23 mouse cellular contexts compared by ENCODE assay signal in the genomic region with DNA sequence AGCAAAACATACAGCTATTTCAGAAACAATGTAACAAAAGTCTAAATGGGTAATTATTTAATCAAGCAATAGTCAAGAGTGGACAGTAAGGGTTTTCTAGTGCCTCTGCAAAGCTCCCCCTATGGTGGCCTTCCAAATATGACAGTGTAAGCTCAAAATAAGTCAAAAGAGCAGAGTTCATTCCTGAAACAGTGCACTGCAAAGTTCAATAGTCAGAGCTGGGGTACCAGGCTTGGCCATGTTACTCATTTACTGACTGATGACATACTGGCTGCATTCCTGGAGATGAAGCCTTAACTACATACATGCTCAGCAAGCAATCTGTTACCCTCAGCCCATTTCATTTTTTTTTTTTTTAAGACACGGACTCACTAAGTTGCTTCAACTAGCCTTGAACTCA.
DNase-seq lines count a peak whose midpoint lies in the region; ATAC-seq and TF ChIP-seq lines count a peak whose summit lies in the region.
"Had no signal": no experiment of that assay in that cellular context is flagged by ENCODE, and none has a peak within 500 bp of the region (broad histone marks: within the 10 kb centered on the region; RNA-seq: fewer than 3 reads in every experiment).

No protein-coding gene starts in this region.

- H3K9me3 ChIP-seq in intestine, postnatal 0 days (ENCODE audit: control insufficient read depth): no peaks in the 10 kb centered on the region
- H3K9me3 ChIP-seq in kidney, postnatal 0 days (replicated peaks; ENCODE audit: low read length): no peaks in the 10 kb centered on the region
- no peaks in the 10 kb centered on the region for H3K9me3 ChIP-seq in liver, embryonic 13.5 days (replicated peaks)
- H3K9me3 ChIP-seq in midbrain, postnatal 0 days (ENCODE audit: low read length): no peaks in the 10 kb centered on the region
- H3K9me3 ChIP-seq: embryonic facial prominence, embryonic 10.5 days; forebrain, embryonic 12.5 days; hindbrain, embryonic 10.5 days; midbrain, embryonic 15.5 days; neural tube, embryonic 15.5 days had no signal

- peak; percentile 54 for ATAC-seq in Patski
- ATAC-seq in intestine, postnatal 0 days: peak; percentile 45; the same call in 1 of the 2 replicates
- ATAC-seq in kidney, postnatal 0 days (replicated peaks; ENCODE audit: low FRiP score, low read depth): peak; percentile 85
- peak; percentile 70 for ATAC-seq in liver, embryonic 13.5 days (ENCODE audit: low read depth)
- no peak for ATAC-seq in midbrain, postnatal 0 days (ENCODE audit: low FRiP score)
- no peak for ATAC-seq in erythroblast, adult 5-6 weeks (replicated peaks; ENCODE audit: low FRiP score, poor library complexity, severe bottlenecking)
- ATAC-seq: midbrain, embryonic 15.5 days had no signal

- H3K36me3 ChIP-seq in intestine, postnatal 0 days (ENCODE audit: control insufficient read depth, insufficient read depth): peaks cover 32% of the 10 kb centered on the region
- H3K36me3 ChIP-seq in kidney, postnatal 0 days (ENCODE audit: insufficient read depth, low read length): peaks cover 30% of the 10 kb centered on the region
- peaks cover 29% of the 10 kb centered on the region for H3K36me3 ChIP-seq in liver, embryonic 13.5 days
- peaks cover 55% of the 10 kb centered on the region for H3K36me3 ChIP-seq in midbrain, postnatal 0 days (ENCODE audit: insufficient read depth, low read length)

- WGBS in intestine, postnatal 0 days: 43% methylated on average over 1 of the region's 1 CpGs
- WGBS in kidney, postnatal 0 days: 79% methylated on average over 1 of the region's 1 CpGs
- WGBS in liver, embryonic 13.5 days (ENCODE audit: insufficient replicate concordance): 63% methylated on average over 1 of the region's 1 CpGs
- WGBS in midbrain, postnatal 0 days: 80% methylated on average over 1 of the region's 1 CpGs

- in situ Hi-C loops in Patski (cut with MboI; ENCODE audit: low pct_unique_long_range_greater_than_20kb): no loop called here

- no peak for DNase-seq in Patski (ENCODE audit: low read depth, low spot score)
- peak; percentile 22 for DNase-seq in kidney, postnatal 0 days (ENCODE audit: low spot score)
- DNase-seq in liver, embryonic 13.5 days: no peak
- no peak for DNase-seq in midbrain, postnatal 0 days (ENCODE audit: low spot score)
- no peak for DNase-seq in right cerebral cortex, postnatal 14 days
- DNase-seq in thymus, postnatal 36 days: no peak
- DNase-seq: adrenal gland, adult 2 months; B cell, adult 2 months; cerebellum, adult 9-10 months; gastrocnemius, postnatal 14 days; heart, adult 2 months; left cerebral cortex, postnatal 4 days; lung, adult 18-20 months; lung, postnatal 14 days; right cerebral cortex, postnatal 25 days; thymus, adult 18-20 months had no signal

- H3K4me2 ChIP-seq in intestine, postnatal 0 days (replicated peaks; ENCODE audit: low read depth): no peak overlapping the region
- no peak overlapping the region for H3K4me2 ChIP-seq in kidney, postnatal 0 days (ENCODE audit: low read length)
- no peak overlapping the region for H3K4me2 ChIP-seq in liver, embryonic 13.5 days
- H3K4me2 ChIP-seq in midbrain, postnatal 0 days (ENCODE audit: low read depth, low read length, poor library complexity, severe bottlenecking): no peak overlapping the region
- H3K4me2 ChIP-seq: forebrain, embryonic 12.5 days; midbrain, embryonic 15.5 days; neural tube, embryonic 15.5 days had no signal

- POLR2A ChIA-PET in Patski (lab: Charles Lee): no interaction called here

- CTCF ChIA-PET in Patski (lab: Charles Lee): interaction anchor here (0.8 to 1.5 kb wide), 5 partner anchors 17 to 138 kb away, joined by 3 to 4 read pairs (median 3); no protein-coding TSS in a partner anchor

- no peaks in the 10 kb centered on the region for H3K27me3 ChIP-seq in Patski
- H3K27me3 ChIP-seq in intestine, postnatal 0 days (replicated peaks; ENCODE audit: control insufficient read depth, insufficient read depth, low read length): no peaks in the 10 kb centered on the region
- H3K27me3 ChIP-seq in kidney, postnatal 0 days (ENCODE audit: insufficient read depth, low read length): no peaks in the 10 kb centered on the region
- H3K27me3 ChIP-seq in liver, embryonic 13.5 days: no peaks in the 10 kb centered on the region
- H3K27me3 ChIP-seq in midbrain, postnatal 0 days (ENCODE audit: insufficient read depth, low read length): no peaks in the 10 kb centered on the region
- H3K27me3 ChIP-seq: forebrain, embryonic 12.5 days; midbrain, embryonic 15.5 days; neural tube, embryonic 15.5 days had no signal

- H3K4me3 ChIP-seq in intestine, postnatal 0 days (ENCODE audit: low read depth, low read length): no peak overlapping the region
- H3K4me3 ChIP-seq in kidney, postnatal 0 days (replicated peaks; ENCODE audit: low read depth, low read length): no peak overlapping the region
- H3K4me3 ChIP-seq in liver, embryonic 13.5 days (replicated peaks): no peak overlapping the region
- H3K4me3 ChIP-seq in midbrain, postnatal 0 days (ENCODE audit: low read depth, low read length): no peak overlapping the region
- H3K4me3 ChIP-seq: embryonic facial prominence, embryonic 10.5 days; forebrain, embryonic 12.5 days; heart, adult 2 months; hindbrain, embryonic 10.5 days; midbrain, embryonic 15.5 days; neural tube, embryonic 15.5 days had no signal

- TF ChIP-seq CTCF in Patski (IDR thresholded peaks at IDR 0.05): no peak
- TF ChIP-seq CTCF in intestine, postnatal 0 days (IDR thresholded peaks at IDR 0.05; ENCODE audit: low read depth): 0 out of 2 replicates have a peak, but pooled peaks have one; percentile 13
- 0 out of 2 replicates have a peak, but pooled peaks have one; percentile 7 for TF ChIP-seq CTCF in kidney, postnatal 0 days (IDR thresholded peaks at IDR 0.05; ENCODE audit: low read depth)
- no peak for TF ChIP-seq CTCF in midbrain, postnatal 0 days (IDR thresholded peaks at IDR 0.05)

- H3K27ac ChIP-seq in intestine, postnatal 0 days (ENCODE audit: low read depth, low read length): no peak overlapping the region
- no peak overlapping the region for H3K27ac ChIP-seq in kidney, postnatal 0 days
- peak overlapping the region; percentile 58 for H3K27ac ChIP-seq in liver, embryonic 13.5 days
- no peak overlapping the region for H3K27ac ChIP-seq in midbrain, postnatal 0 days (ENCODE audit: low read depth, low read length)
- H3K27ac ChIP-seq: forebrain, embryonic 12.5 days; heart, adult 2 months; hindbrain, embryonic 10.5 days; midbrain, embryonic 15.5 days; neural tube, embryonic 15.5 days had no signal

- no peaks in the 10 kb centered on the region for H3K4me1 ChIP-seq in intestine, postnatal 0 days (replicated peaks; ENCODE audit: control insufficient read depth, insufficient read depth, low read length)
- H3K4me1 ChIP-seq in kidney, postnatal 0 days (replicated peaks; ENCODE audit: insufficient read depth, low read length): no peaks in the 10 kb centered on the region
- H3K4me1 ChIP-seq in liver, embryonic 13.5 days (replicated peaks): peaks cover 15% of the 10 kb centered on the region
- H3K4me1 ChIP-seq in midbrain, postnatal 0 days (ENCODE audit: insufficient read depth, low read length): no peaks in the 10 kb centered on the region
- H3K4me1 ChIP-seq: midbrain, embryonic 15.5 days; neural tube, embryonic 15.5 days had no signal

- no peak overlapping the region for H3K9ac ChIP-seq in intestine, postnatal 0 days (ENCODE audit: low read depth, low read length)
- no peak overlapping the region for H3K9ac ChIP-seq in kidney, postnatal 0 days (ENCODE audit: low read depth, low read length)
- no peak overlapping the region for H3K9ac ChIP-seq in liver, embryonic 13.5 days
- no peak overlapping the region for H3K9ac ChIP-seq in midbrain, postnatal 0 days (replicated peaks; ENCODE audit: low read length, poor library complexity, severe bottlenecking)
- H3K9ac ChIP-seq: forebrain, embryonic 12.5 days; midbrain, embryonic 15.5 days; neural tube, embryonic 15.5 days had no signal

Comparison
In these comparisons a context has a peak if more than half of its experiments do, and no peak if none do; other contexts are left out.
1. ATAC-seq: peak in Patski (single experiment), intestine, postnatal 0 days (single experiment), kidney, postnatal 0 days (single experiment) and liver, embryonic 13.5 days (single experiment); none in midbrain, postnatal 0 days (single experiment) and erythroblast, adult 5-6 weeks (single experiment).
2. CTCF ChIP-seq: peak in intestine, postnatal 0 days (single experiment) and kidney, postnatal 0 days (single experiment); none in Patski (single experiment) and midbrain, postnatal 0 days (single experiment).